Mouse (Mus musculus) forebrain, embryonic 11.5 days (tissue): ENCODE data around the gene Olfr1039. TPM values are rescaled to one million over a fixed set of nuclear protein-coding genes. Genes with fewer than 3 reads are reported as not detected.

ENCODE experiments used
- polyA plus RNA-seq: library from polyadenylated mRNA; unstranded; fragments of >200 nt; fragmentation: Nextera tagmentation; extraction: Ambion mirVana; gene quantifications from 2 replicates; pipeline ENCODE4 v1.2.1, GENCODE M21; 2014

Olfr1039 gene
- polyA plus RNA-seq, 1 experiment from 2014 or later: not detected

Other genes starting within 250 kb of the Olfr1039 start
- gene Olfr1024, start 230.9 kb downstream of the Olfr1039 start, polyA plus RNA-seq: not detected in 2 replicates
- not detected in 2 replicates for gene Olfr1025-ps1, start 220.7 kb downstream of the Olfr1039 start, polyA plus RNA-seq
- gene Olfr1026, start 214.4 kb downstream of the Olfr1039 start, polyA plus RNA-seq: not detected in 2 replicates
- gene Olfr1028, start 185.5 kb downstream of the Olfr1039 start, polyA plus RNA-seq: not detected in 2 replicates
- gene Olfr1029, start 162.0 kb downstream of the Olfr1039 start, polyA plus RNA-seq: not detected in 2 replicates
- not detected in 2 replicates for gene Olfr1030, start 156.7 kb downstream of the Olfr1039 start, polyA plus RNA-seq
- gene Olfr1031, start 145.6 kb downstream of the Olfr1039 start, polyA plus RNA-seq: not detected in 2 replicates
- not detected in 2 replicates for gene Olfr1032, start 130.4 kb downstream of the Olfr1039 start, polyA plus RNA-seq
- not detected in 2 replicates for gene Olfr1033, start 115.3 kb downstream of the Olfr1039 start, polyA plus RNA-seq
- not detected in 2 replicates for gene Olfr1034, start 90.1 kb downstream of the Olfr1039 start, polyA plus RNA-seq
- gene Olfr1036, start 61.9 kb downstream of the Olfr1039 start, polyA plus RNA-seq: not detected in 2 replicates
- not detected in 2 replicates for gene Olfr1037, start 48.5 kb downstream of the Olfr1039 start, polyA plus RNA-seq
- not detected in 2 replicates for gene Olfr1040, start 10.8 kb upstream of the Olfr1039 start, polyA plus RNA-seq
- not detected in 2 replicates for gene Olfr1042, start 25.9 kb upstream of the Olfr1039 start, polyA plus RNA-seq
- gene Olfr1043, start 31.6 kb upstream of the Olfr1039 start, polyA plus RNA-seq: not detected in 2 replicates
- not detected in 2 replicates for gene Olfr1044, start 41.9 kb upstream of the Olfr1039 start, polyA plus RNA-seq
- not detected in 2 replicates for gene Olfr52, start 49.8 kb upstream of the Olfr1039 start, polyA plus RNA-seq
- not detected in 2 replicates for gene Olfr1045, start 67.1 kb upstream of the Olfr1039 start, polyA plus RNA-seq
- gene Olfr1046, start 83.4 kb upstream of the Olfr1039 start, polyA plus RNA-seq: not detected in 2 replicates
- gene Olfr1047, start 95.5 kb upstream of the Olfr1039 start, polyA plus RNA-seq: not detected in 2 replicates
- not detected in 2 replicates for gene Olfr1048, start 104.4 kb upstream of the Olfr1039 start, polyA plus RNA-seq
- gene Olfr1049, start 122.4 kb upstream of the Olfr1039 start, polyA plus RNA-seq: not detected in 2 replicates
- not detected in 2 replicates for gene Olfr1051, start 143.2 kb upstream of the Olfr1039 start, polyA plus RNA-seq
- gene Olfr1052, start 156.5 kb upstream of the Olfr1039 start, polyA plus RNA-seq: not detected in 2 replicates
- gene Olfr1053, start 179.4 kb upstream of the Olfr1039 start, polyA plus RNA-seq: not detected in 2 replicates
- gene Olfr1054, start 199.5 kb upstream of the Olfr1039 start, polyA plus RNA-seq: not detected in 2 replicates
- not detected in 2 replicates for gene Olfr1055, start 214.4 kb upstream of the Olfr1039 start, polyA plus RNA-seq
- gene Olfr1056, start 226.5 kb upstream of the Olfr1039 start, polyA plus RNA-seq: not detected in 2 replicates
- not detected in 2 replicates for gene Olfr1057, start 242.5 kb upstream of the Olfr1039 start, polyA plus RNA-seq